Mouse (Mus musculus) frontal cortex, postnatal 10 days (tissue): ENCODE measurements around the gene Plxna3.
"Not testable (repeated sequence)": the region's sequence is repeated elsewhere in the genome, so short reads cannot be mapped to it uniquely, and the experiment has no call there.

Experiments
- DNase-seq, 2 experiments: peaks; one replicate each; pipeline ENCODE4 v3.0.0; 2022; ENCODE audit warnings: low spot score in 2 of 2, mixed read lengths in 1 of 2

The Plxna3 gene

GRCm38 (mm10) chrX:74328725-74329161 lies at the start of gene Plxna3:
TSS of gene Plxna3 (plus strand) at chrX:74329066.
- DNase-seq: peak; percentile 36 to 59

DNA sequence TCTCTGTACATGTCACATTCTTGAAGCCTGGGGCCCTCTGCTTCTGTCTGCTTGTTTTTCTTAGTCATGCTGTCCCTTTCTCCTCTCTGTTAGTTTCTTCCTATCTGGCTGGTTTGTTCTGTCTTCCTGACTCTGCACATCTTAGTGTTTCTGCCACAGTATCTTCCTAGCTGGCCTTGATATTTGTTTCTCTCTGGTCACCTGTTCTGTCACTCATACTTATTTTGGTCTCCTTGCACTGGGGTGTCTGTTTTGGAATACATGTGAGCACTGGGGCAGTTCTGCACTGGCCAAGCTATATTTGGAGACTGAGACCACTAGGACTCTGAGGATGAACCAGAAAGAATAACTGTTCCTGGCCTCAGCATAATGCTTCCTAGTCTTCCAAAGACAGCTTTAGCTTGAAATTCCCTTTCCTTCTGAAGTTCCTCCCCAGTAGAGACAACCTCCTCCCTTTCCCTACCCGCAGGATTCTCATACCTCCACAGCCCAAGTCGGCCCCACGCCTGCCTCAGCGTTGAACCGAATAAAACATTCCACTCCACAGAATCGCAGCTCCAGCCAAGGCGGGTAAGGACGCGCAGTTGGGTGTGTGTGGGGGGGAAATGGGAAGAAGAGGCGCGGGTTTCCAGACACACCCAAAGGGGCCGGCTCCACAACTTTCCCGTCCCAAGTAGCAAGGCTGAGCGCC lies 47.7 kb upstream of the Plxna3 start:
- DNase-seq: no peak

- DNase-seq: peak; percentile 35 to 42
Measured at GRCm38 (mm10) chrX:74281732-74282394, 47.0 kb upstream of the Plxna3 start, which contains the start of the genes Taz and Dnase1l1. TSS of gene Taz (plus strand) at chrX:74281912. TSS of gene Dnase1l1 (minus strand) at chrX:74282337.

- DNase-seq: peak; percentile 78 to 85
Measured at GRCm38 (mm10) chrX:74282395-74283091, 46.3 kb upstream of the Plxna3 start.

DNA sequence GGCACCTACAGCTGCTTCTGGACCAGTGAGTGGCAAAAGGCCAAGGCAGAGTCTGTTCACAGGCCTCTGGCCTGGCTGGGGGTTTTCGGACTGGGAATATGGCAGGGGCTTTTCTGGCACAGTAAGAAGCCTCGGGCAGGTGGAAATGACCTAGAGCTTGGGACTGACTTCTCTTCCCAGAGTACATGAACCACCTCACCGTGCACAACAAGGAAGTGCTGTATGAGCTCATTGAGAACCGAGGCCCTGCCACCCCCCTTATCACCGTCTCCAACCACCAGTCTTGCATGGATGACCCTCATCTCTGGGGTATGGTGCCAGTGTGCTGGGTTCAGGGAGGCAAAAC lies 45.8 kb upstream of the Plxna3 start:
- DNase-seq: no peak

GRCm38 (mm10) chrX:74293431-74293830 lies 35.4 kb upstream of the Plxna3 start:
- no peak for DNase-seq

GRCm38 (mm10) chrX:74296538-74297448 lies 32.1 kb upstream of the Plxna3 start, which contains the start of gene Atp6ap1:
TSS of gene Atp6ap1 (plus strand) at chrX:74297097.
- DNase-seq: peak; percentile 91 to 95

- no peak for DNase-seq
Measured at GRCm38 (mm10) chrX:74298348-74298747, 30.5 kb upstream of the Plxna3 start.

DNA sequence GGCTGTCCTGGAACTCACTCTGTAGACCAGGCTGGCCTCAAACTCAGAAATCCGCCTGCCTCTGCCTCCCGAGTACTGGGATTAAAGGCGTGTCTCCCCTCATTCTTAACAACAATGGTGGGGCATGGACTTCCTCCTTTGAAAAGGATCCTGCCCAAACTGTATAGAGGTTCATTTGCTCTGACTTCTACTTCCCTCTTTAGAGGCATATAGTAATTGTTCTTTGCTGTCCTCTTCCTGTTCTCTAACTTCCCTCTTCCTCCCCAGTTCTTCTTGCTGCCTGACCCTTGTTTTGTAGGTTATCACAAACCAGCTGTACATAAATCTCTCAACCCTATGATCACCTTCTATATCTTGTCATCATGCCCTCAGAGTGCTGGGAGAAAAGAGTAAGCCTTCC lies 29.1 kb upstream of the Plxna3 start:
- no peak for DNase-seq

DNA sequence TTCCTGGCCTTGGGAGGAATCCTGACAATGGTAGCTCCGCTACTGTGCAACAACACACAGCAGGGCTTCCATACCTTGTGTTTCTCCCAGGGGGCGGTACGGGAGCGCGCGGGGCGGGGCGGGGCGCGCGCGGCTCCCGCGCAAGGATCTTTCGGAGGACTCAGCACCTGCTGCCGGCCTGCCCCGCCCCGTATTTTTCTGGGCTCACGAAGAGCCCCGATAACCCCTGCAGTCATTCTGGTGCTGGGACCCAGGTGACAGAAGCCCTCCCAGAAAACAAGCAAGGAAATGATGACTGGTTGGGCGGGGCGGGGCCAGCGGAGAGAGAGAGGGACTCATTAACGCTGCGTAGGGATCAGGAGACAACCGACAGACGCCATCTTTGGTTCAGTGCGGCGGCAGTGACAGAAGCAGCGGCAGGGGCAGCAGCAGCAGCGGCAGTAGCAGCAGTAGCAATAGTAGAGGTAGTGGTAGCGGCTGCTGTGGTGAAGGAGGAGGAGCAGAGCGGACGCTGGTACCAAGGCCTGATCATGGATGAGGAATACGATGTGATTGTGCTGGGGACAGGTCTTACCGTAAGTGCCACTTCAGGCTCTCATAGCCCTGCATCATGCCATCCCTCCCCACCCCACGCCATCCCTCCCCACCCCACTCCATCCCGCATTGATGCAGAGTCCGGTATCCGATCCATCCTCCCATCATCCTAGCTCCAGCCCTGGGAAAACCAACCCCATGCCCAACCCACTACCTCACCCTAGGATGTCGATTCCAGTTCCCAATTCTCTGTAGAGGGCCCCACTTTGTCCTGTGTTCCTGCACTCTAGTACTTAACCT lies 23.8 kb upstream of the Plxna3 start, which contains the start of gene Gdi1:
Gene Gdi1 (plus strand): TSS at position 132 of the 834 bp plus-strand sequence.
- peak; percentile 53 to 68 for DNase-seq

DNA sequence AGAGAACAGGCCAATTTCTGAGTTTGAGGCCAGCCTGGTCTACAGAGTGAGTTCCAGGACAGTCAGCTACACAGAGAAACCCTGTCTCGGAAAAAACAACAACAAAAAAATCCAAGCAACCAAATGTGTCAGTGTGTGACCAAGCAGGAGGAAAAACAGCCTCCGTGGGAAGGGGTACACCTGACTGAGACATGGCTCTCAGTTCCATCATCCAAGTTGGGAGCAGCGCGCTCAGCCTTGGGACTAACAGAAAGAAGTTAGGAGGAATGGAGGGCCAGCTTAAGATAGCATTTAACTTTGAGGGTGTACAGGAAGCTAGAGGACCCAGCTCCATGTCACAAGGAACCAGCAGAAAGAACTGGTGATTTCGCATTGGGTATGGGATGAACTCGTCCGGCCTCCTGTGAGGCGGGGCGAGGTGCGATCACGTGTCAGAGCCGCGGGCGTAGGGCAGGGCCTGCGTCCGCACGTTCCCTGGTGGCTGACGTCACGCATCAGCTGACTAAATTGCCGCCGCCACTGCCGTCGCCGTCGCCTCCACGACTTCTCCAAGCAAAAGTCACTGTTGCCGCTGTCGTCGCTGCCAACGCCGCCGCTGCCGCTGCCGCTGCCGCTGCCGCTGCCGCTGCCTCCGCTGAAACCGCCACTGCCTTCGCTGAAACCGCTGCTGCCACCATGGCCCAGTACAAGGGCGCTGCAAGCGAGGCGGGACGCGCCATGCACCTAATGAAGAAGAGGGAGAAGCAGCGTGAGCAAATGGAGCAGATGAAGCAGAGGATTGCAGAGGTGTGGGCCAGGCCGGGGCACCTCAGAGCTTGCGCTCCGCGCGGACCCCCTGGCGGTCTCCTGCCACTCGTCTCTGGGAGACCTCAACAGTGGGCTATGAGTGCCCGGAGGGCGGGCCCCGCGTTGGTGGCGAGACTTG lies 16.1 kb upstream of the Plxna3 start, which contains the start of gene Fam50a:
Gene Fam50a (plus strand): TSS at position 494 of the 925 bp plus-strand sequence.
- peak; percentile 83 to 86 for DNase-seq

DNA sequence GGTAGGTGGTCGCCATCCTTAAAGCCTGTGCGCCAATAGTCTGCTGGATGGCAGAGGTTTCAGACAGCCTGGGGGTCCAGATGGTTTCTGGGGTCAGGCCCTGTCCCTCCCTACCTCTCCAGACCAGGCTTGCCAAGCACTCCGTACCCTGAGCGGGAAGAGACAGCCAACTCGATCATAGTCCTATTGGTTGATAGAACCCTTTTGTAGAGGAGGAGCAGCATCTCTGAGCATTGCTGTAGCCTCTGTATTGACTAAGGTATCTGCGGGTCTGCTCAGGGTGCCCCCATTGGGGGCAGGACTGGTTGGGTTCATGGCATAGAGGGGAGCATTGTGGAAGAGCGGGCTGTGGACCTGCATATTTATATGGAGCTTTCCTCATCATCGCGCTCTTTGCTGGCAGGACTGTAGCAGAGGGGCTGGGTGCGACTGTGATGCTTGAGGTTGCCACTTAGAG lies 377 bp downstream of the Plxna3 start:
- peak in 1 of 2 experiments; percentile 16 for DNase-seq

DNA sequence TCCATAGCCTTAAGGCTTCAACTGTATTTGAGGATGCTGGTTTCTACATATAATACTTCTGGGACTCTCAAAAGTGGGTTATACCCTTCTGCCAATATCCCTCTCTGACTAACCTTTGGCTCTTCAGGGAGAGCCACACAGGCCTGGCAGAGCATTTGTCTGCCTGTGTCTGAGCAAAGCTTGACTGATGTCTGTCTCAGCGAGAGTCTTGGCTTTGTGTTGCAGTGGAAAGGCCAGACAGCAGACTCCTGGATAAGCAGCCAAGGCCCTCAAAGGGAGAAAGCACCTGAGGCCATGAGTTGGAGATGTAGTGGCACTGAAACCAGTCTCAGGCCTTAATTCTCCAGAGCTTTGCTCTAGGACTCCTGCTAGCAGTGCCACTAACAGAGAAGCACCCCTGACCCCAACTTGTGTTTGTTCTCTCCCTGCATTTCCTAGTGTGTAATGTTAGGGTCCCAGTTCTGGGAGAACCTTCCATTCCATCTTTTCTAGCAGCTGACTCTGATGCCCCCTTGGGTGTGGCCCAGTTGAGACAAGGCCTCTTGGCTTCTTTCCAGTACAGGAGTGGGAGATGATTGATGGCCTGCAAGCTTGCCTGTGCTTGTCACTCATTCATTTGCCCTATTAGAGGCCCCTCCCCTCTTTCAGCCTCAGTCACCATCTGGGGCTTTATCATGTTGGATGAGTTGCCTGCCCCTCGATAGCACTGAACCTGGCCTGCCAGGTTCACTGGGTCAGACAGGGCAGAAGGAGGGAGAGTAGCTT lies 1.5 kb downstream of the Plxna3 start:
- no peak for DNase-seq

DNA sequence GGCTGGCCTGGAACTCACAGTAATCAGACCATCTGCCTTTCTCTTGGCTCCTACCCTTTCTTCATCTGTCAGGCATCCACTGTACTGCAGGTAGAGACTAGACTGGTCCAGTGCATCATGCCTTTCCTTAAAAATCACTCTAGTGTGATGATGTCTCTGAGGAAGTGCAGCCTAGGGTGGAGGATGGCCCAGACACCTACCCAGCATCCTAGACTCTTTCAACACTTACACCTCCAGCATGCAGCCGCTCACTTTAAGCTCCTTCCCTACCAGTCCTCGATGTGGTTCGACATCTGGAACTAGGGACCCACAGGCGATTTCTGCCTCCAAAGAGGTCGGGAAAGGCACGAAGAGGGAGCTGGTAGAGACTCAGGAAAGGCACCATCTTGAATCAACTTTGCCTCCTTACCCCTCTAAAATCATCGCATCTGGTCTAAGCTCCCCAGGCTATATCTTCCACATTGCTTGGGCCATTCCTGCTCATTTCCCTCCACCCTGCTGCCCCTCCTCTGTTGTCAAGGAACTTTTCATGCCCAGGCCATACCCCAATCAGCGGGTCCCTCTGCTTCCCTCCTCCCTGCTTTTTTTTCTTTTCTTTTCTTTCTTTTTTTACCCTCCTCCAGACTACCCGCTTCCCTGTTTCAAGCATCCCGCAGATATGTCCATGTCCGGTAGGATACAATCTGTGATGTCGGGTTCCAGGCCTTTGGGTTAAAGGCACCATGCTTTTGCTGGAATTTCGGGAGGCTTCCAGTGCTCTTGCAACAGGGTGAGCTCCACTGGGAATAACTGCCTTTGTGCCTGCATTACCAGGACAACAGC lies 24.0 kb downstream of the Plxna3 start:
- DNase-seq: no peak

- DNase-seq: peak; percentile 65 to 78
Measured at GRCm38 (mm10) chrX:74353467-74353770, 24.6 kb downstream of the Plxna3 start, which contains the start of gene Lage3. TSS of gene Lage3 (minus strand) at chrX:74353618.

DNA sequence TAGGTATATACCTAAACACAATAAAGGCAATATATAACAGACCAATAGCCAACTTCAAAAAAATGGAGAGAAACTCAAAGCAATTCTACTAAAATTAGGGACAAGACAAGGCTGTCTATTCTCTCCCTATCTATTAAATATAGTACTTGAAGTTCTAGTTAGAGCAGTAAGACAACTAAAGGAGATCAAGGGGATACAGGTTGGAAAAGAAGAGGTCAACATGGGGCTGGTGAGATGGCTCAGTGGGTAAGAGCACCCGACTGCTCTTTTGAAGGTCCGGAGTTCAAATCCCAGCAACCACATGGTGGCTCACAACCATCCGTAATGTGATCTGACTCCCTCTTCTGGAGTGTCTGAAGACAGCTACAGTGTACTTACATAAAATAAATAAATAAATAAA lies 28.2 kb downstream of the Plxna3 start:
- DNase-seq: not testable (repeated sequence)

GRCm38 (mm10) chrX:74359171-74359570 lies 30.3 kb downstream of the Plxna3 start:
- DNase-seq: no peak

- no peak for DNase-seq
Measured at GRCm38 (mm10) chrX:74367512-74367911, 38.6 kb downstream of the Plxna3 start.
